Mouse (Mus musculus) cortical plate, adult 2 months (tissue): Measurements from ENCODE around the gene Dvl2. TPM values are rescaled to one million over a fixed set of nuclear protein-coding genes. Genes with fewer than 3 reads are reported as not detected.
A peak's percentile ranks its signal among the peaks of the same experiment; 100 is the strongest.

Experiments
- H3K27ac ChIP-seq: fragments of 200-500 bp; 2 replicates; pipeline ENCODE4 v1.5.1; 2012; ENCODE audit warnings: low read length, control low read depth, inconsistent platforms; ENCODE audit not compliant: insufficient read depth
- H3K4me1 ChIP-seq: fragments of 200-500 bp; 2 replicates; pipeline ENCODE4 v1.6.1; 2011; ENCODE audit warnings: low read length; ENCODE audit not compliant: control insufficient read depth, insufficient read depth
- H3K4me3 ChIP-seq: fragments of 200-500 bp; 2 replicates; pipeline ENCODE4 v1.5.1; 2011; ENCODE audit warnings: mild to moderate bottlenecking, low read length, control low read depth; ENCODE audit not compliant: insufficient read depth
- CTCF ChIP-seq: fragments of 200-500 bp; IDR thresholded peaks from 2 replicates; pipeline ENCODE4 v1.5.1; 2011; ENCODE audit warnings: mild to moderate bottlenecking, control low read depth, low read length; ENCODE audit not compliant: insufficient read depth; ENCODE audit errors: extremely low read depth
- POLR2A ChIP-seq: fragments of 200-500 bp; IDR thresholded peaks from 2 replicates; pipeline ENCODE4 v1.6.1; 2011; ENCODE audit warnings: mild to moderate bottlenecking, low read length, control low read depth; ENCODE audit not compliant: insufficient read depth; ENCODE audit errors: extremely low read depth
- polyA plus RNA-seq: library from polyadenylated mRNA; depleted of rRNA; stranded (reverse); fragments of >200 nt; gene quantifications from 2 replicates; pipeline ENCODE4 v1.2.3, GENCODE M21; 2012

Dvl2 gene
- polyA plus RNA-seq, 1 experiment = 26.9 TPM

- TF ChIP-seq CTCF (no peak), POLR2A (no peak)
- H3K27ac ChIP-seq = no peak overlapping the region
- no peak overlapping the region for H3K4me3 ChIP-seq
- H3K4me1 ChIP-seq = no peaks in the 10 kb centered on the region
Observed at GRCm38 (mm10) chr11:69966006-69966859, 34.2 kb upstream of the Dvl2 start.

- TF ChIP-seq CTCF (no peak), POLR2A (no peak)
- Histone ChIP-seq H3K4me1 (no peaks in the 10 kb centered on the region), H3K4me3 (no peak overlapping the region), H3K27ac (no peak overlapping the region)
Observed at GRCm38 (mm10) chr11:69966860-69967517, 33.4 kb upstream of the Dvl2 start.

GRCm38 (mm10) chr11:69968793-69969192, 31.6 kb upstream of the Dvl2 start:
- TF ChIP-seq POLR2A = no peak
- TF ChIP-seq CTCF = no peak
- Histone ChIP-seq H3K4me3 (no peak overlapping the region), H3K27ac (no peak overlapping the region), H3K4me1 (no peaks in the 10 kb centered on the region)

GRCm38 (mm10) chr11:69970222-69970621, 30.2 kb upstream of the Dvl2 start:
- H3K4me3 ChIP-seq = no peak overlapping the region
- H3K4me1 ChIP-seq = no peaks in the 10 kb centered on the region
- TF ChIP-seq CTCF = no peak
- no peak for TF ChIP-seq POLR2A
- H3K27ac ChIP-seq = no peak overlapping the region

- no peak overlapping the region for H3K4me3 ChIP-seq
- H3K4me1 ChIP-seq = no peaks in the 10 kb centered on the region
- no peak overlapping the region for H3K27ac ChIP-seq
- TF ChIP-seq POLR2A (no peak), CTCF (no peak)
Observed at GRCm38 (mm10) chr11:69970775-69971174, 29.6 kb upstream of the Dvl2 start.

- Histone ChIP-seq H3K27ac (no peak overlapping the region), H3K4me3 (no peak overlapping the region), H3K4me1 (no peaks in the 10 kb centered on the region)
- no peak for TF ChIP-seq CTCF
- TF ChIP-seq POLR2A = no peak
Observed at GRCm38 (mm10) chr11:69974907-69975306, 25.5 kb upstream of the Dvl2 start.

- no peak overlapping the region for H3K27ac ChIP-seq
- H3K4me1 ChIP-seq = no peaks in the 10 kb centered on the region
- TF ChIP-seq POLR2A = no peak
- no peak for TF ChIP-seq CTCF
- no peak overlapping the region for H3K4me3 ChIP-seq
Observed at GRCm38 (mm10) chr11:69976271-69976670, 24.1 kb upstream of the Dvl2 start.

- Histone ChIP-seq H3K4me3 (peak overlapping the region; percentile 56), H3K4me1 (peaks cover 7% of the 10 kb centered on the region; the same call in 1 of the 2 replicates), H3K27ac (0 out of 2 replicates have a peak overlapping the region, but pooled peaks have one; percentile 11)
- no peak for TF ChIP-seq CTCF
Observed at GRCm38 (mm10) chr11:69979827-69980195, 20.6 kb upstream of the Dvl2 start.

- peak overlapping the region; percentile 82 for H3K27ac ChIP-seq
- H3K4me3 ChIP-seq = peak overlapping the region; percentile 56
- TF ChIP-seq CTCF (no peak), POLR2A (peak; percentile 91)
- H3K4me1 ChIP-seq = peaks cover 7% of the 10 kb centered on the region; the same call in 1 of the 2 replicates
Observed at GRCm38 (mm10) chr11:69980196-69981140, 19.9 kb upstream of the Dvl2 start.
